Mouse (Mus musculus): ENCODE data around the gene Gca.
"Not testable (repeated sequence)": the region's sequence is repeated elsewhere in the genome, so short reads cannot be mapped to it uniquely, and the experiment has no call there.

Gene Gca

DNA sequence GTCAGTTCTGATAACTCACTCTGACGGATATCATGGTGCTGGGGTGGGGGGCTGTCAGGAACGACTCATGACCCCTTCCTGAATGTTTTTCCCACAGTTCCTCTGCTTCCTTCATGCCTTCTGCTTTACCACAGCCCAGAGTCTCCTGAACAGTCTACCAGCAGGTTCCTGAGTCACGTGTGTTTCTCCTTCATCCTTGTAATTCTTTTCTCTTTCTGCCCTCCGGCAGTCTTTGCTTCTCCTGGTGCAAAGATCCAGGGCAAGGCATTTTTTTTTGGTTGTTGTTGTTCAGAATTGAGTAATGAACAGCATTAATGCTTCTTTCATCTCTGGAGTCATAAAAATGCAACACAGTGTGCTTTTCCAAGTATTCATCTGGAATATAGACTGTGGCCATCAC lies 6.7 kb downstream of the Gca start:
- peak in 1 of 2 experiments; percentile 22 for DNase-seq

GRCm38 (mm10) chr2:62672788-62673187 lies 8.7 kb downstream of the Gca start:
- no peak for DNase-seq

DNA sequence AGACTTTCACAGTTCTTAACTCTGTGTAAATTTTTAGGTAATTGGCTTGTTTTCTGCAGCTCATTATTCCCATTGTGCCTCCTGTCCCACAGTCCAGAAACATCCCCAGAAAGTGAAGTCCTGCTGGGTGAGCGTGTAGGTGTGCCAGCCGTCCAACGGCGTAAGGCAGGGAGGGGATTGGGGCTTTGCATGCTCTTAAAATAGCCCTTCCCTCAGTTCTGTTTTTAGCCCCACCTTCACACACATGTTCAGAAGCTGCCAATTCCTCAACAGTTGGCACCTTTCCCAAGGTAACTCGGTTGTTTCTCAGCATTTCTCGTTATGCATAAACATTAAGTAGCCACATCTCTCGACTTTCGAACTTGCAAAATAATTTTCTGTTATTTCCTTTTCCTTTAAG lies 17.6 kb downstream of the Gca start:
- DNase-seq: no peak

GRCm38 (mm10) chr2:62684989-62685595 lies 21.0 kb downstream of the Gca start:
- no peak for DNase-seq

GRCm38 (mm10) chr2:62685934-62686333 lies 21.8 kb downstream of the Gca start:
- no peak for DNase-seq

GRCm38 (mm10) chr2:62706313-62706712 lies 42.2 kb downstream of the Gca start:
- DNase-seq: no peak

GRCm38 (mm10) chr2:62709633-62710032 lies 45.5 kb downstream of the Gca start:
- no peak for DNase-seq

DNA sequence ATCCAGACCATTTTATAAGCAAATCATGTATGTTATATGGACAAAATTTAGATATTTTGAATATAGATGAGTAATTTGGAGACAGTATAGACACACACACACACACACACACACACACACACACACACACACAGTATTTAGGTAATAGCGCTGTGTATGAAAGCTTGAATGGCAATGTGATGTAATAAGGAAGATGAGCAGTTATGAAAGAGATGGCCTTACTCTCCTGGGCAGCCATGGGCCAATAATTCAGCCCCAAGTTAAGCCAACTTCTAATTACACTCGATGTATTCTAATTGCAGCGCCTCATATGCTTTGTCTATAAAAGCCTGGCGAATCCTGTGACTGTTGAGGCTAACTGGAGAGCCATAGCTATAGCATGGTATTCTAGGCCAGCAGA lies 50.3 kb downstream of the Gca start:
- not testable (repeated sequence) for DNase-seq

- no peak for DNase-seq
Measured at GRCm38 (mm10) chr2:62715260-62715659, 51.2 kb downstream of the Gca start.

DNA sequence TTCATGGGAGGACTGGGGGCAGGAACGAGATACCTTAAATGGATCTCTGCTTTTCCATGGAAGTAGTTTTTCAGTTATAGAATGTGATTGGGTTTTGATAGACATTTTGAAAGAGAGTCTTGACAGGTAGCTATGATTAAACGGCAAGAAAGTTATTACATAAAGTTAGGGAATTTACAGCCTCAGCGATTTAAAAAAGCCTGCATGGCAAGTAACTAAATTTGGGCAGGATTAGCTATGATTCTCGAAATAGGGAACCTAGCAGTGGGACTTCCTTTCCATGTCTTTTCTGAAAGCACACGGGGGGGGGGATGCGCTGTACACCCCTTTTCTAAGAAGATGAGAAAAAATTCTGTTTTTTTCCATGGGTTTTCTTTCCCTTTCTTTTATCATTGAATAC lies 53.2 kb downstream of the Gca start:
- no peak for DNase-seq

DNA sequence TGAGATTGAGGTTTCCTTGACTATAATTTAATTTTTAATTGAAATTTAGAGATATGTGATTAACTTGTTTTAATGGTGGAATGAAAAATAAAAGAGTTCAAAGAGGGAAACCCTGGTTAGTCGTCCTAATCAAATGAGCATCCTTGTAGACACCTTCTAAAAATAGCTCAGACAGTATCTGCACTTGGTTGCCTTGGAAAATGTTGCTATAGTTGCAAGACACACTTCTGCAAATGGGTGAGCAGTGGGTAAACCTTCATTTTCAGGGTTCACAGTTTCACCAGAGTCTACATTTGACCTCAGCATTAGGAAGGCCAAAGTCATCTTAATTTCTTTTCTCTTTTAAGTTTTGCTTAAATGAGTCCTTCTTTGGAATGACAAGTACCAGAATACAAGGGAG lies 54.3 kb downstream of the Gca start:
- no peak for DNase-seq

GRCm38 (mm10) chr2:62725946-62726345 lies 61.9 kb downstream of the Gca start:
- no peak for DNase-seq

DNA sequence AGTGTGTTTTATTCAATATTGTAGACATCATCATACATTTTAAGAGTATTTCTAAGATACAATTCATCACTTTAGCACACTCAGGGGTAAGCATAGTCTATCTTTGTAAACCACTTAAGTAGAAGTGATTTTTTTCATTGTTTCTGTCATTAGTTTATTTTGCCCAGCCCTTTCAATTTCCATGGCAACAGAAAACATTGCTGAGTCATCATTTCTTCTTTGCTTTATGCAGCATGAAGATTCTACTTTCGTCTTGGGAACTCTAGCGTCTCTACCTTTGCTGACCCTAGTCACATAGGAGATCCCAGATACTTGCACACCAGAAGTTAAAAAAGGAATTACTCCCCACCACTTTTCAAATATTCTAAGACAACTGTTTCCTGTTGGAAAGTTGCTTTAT lies 63.6 kb downstream of the Gca start:
- no peak for DNase-seq

GRCm38 (mm10) chr2:62730671-62731070 lies 66.6 kb downstream of the Gca start:
- DNase-seq: no peak

DNA sequence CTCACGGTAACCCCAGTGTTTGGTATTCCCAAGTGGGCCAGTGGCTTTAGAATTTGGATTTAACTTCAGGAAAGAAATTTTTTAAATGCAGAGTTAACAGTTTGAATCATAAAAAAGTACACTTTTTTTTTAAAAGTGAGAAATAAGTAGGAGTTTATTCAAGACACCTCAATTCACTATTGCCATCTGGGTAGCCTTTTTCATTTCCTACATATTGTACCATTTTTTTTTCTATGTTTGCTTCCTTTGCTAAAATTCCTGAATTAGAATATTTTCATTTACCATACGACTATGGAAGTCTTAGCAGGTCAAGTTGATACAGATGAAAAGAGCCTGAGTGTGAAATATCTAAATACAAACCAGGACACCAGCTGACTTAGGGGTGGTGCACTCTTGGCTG lies 79.0 kb downstream of the Gca start:
- no peak for DNase-seq

All from kidney, adult 8-10 months (tissue).